ENCODE assay signal across 26 mouse cellular contexts in the genomic region with DNA sequence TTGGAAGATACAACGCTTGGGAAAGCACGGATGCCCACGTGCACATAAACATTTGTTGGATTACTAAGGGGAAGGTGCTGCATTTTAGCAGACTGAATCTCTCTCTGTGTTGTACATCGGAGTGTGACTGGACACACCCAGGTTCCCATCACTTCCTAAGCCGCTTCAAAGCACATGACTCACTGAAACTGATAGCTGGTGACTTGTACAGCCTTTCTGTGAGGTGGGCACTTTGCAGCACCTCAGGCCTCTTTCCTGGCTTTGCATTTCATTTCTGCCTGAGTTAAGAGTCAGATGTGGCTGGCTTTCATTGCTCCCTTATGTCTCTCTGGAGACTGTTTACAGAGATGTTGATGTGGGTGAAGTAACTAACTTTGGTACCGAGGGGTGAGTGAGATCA.
"Had no signal": no experiment of that assay in that cellular context is flagged by ENCODE, and none has a peak within 500 bp of the region (broad histone marks: within the 10 kb centered on the region; RNA-seq: fewer than 3 reads in every experiment).

No protein-coding gene starts in this region.

- H3K4me1 ChIP-seq: hindbrain, embryonic 15.5 days; kidney, embryonic 15.5 days; limb, embryonic 12.5 days had no signal

- H3K9ac ChIP-seq: heart, embryonic 12.5 days; hindbrain, embryonic 13.5 days; hindbrain, embryonic 15.5 days; kidney, embryonic 15.5 days; limb, embryonic 12.5 days; liver, embryonic 13.5 days had no signal

- H3K4me3 ChIP-seq: gastrocnemius, adult 2 months; heart, adult 2 months; heart, embryonic 12.5 days; hindbrain, embryonic 10.5 days; hindbrain, embryonic 13.5 days; hindbrain, embryonic 15.5 days; kidney, embryonic 15.5 days; limb, embryonic 10.5 days; limb, embryonic 12.5 days; liver, embryonic 13.5 days had no signal

- ATAC-seq: hindbrain, postnatal 0 days; intestine, embryonic 16.5 days had no signal

- H3K27me3 ChIP-seq: heart, embryonic 12.5 days; hindbrain, embryonic 13.5 days; hindbrain, embryonic 15.5 days; kidney, embryonic 15.5 days; limb, embryonic 12.5 days; liver, embryonic 13.5 days had no signal

- DNase-seq: gastrocnemius, adult 2 months; gastrocnemius, postnatal 10 days; gastrocnemius, postnatal 25 days; heart, adult 2 months; heart, postnatal 10 days; heart, postnatal 4 days; kidney, adult 11 months; kidney, adult 2 months; kidney, adult 9 months; kidney, postnatal 14 days; kidney, postnatal 36 days; layer of hippocampus, adult 9-11 months; layer of hippocampus, postnatal 36 days; liver; liver, embryonic 13.5 days had no signal

- H3K9me3 ChIP-seq: heart, embryonic 12.5 days; hindbrain, embryonic 10.5 days; hindbrain, embryonic 13.5 days; hindbrain, embryonic 15.5 days; kidney, embryonic 15.5 days; limb, embryonic 10.5 days; limb, embryonic 12.5 days; liver, embryonic 13.5 days had no signal

- H3K4me2 ChIP-seq: heart, embryonic 12.5 days; hindbrain, embryonic 13.5 days; hindbrain, embryonic 15.5 days; kidney, embryonic 15.5 days; limb, embryonic 12.5 days; liver, embryonic 11.5 days; liver, embryonic 13.5 days had no signal

- H3K27ac ChIP-seq: gastrocnemius, adult 2 months; heart, adult 2 months; hindbrain, embryonic 10.5 days; hindbrain, embryonic 13.5 days; hindbrain, embryonic 15.5 days; hindbrain, postnatal 0 days; kidney, embryonic 15.5 days; kidney, postnatal 0 days; limb, embryonic 10.5 days; limb, embryonic 12.5 days; liver, embryonic 13.5 days had no signal

- H3K36me3 ChIP-seq: heart, embryonic 12.5 days; hindbrain, embryonic 10.5 days; hindbrain, embryonic 13.5 days; hindbrain, embryonic 15.5 days; kidney, embryonic 15.5 days; limb, embryonic 10.5 days; limb, embryonic 12.5 days; liver, embryonic 13.5 days had no signal
